Mouse (Mus musculus) midbrain, postnatal 0 days (tissue): ENCODE measurements around the gene Ldlrad1. TPM values are rescaled to one million over a fixed set of nuclear protein-coding genes. Genes with fewer than 3 reads are reported as not detected.

ENCODE experiments used
- ATAC-seq: fragments of 200-750 bp; cut with Nextera tagmentation; 2 replicates; pipeline ENCODE4 v1.8.0; 2017; ENCODE audit warnings: moderate number of reproducible peaks, mild to moderate bottlenecking, moderate TSS enrichment, moderate library complexity; ENCODE audit not compliant: low FRiP score
- DNase-seq: peaks from one replicate; pipeline ENCODE4 v3.0.0-alpha.2; 2015; ENCODE audit warnings: low spot score
- H3K27ac ChIP-seq: fragments of 300-500 bp; sonication (generic); 2 replicates; pipeline ENCODE4 v1.5.1; 2014; ENCODE audit warnings: low read depth, mild to moderate bottlenecking, low read length, mixed read lengths
- H3K27me3 ChIP-seq: fragments of 300-500 bp; sonication (generic); 2 replicates; pipeline ENCODE4 v1.6.1; 2014; ENCODE audit warnings: low read length, control low read depth, mixed read lengths; ENCODE audit not compliant: insufficient read depth
- H3K36me3 ChIP-seq: fragments of 300-500 bp; sonication (generic); 2 replicates; pipeline ENCODE4 v1.6.1; 2014; ENCODE audit warnings: low read length, control low read depth, mixed read lengths; ENCODE audit not compliant: insufficient read depth
- H3K4me1 ChIP-seq: fragments of 300-500 bp; sonication (generic); 2 replicates; pipeline ENCODE4 v1.6.1; 2014; ENCODE audit warnings: mild to moderate bottlenecking, control low read depth, antibody characterized with exemption, low read length, mixed read lengths; ENCODE audit not compliant: insufficient read depth
- H3K4me2 ChIP-seq: fragments of 300-500 bp; sonication (generic); 2 replicates; pipeline ENCODE4 v1.6.1; 2014; ENCODE audit warnings: low read depth, mild to moderate bottlenecking, low read length, mixed read lengths; ENCODE audit not compliant: poor library complexity, severe bottlenecking
- H3K4me3 ChIP-seq: fragments of 300-500 bp; sonication (generic); 2 replicates; pipeline ENCODE4 v1.5.1; 2014; ENCODE audit warnings: low read depth, mild to moderate bottlenecking, low read length, moderate library complexity
- H3K9ac ChIP-seq: fragments of 300-500 bp; sonication (generic); replicated peaks from 2 replicates; pipeline ENCODE4 v1.6.1; 2014; ENCODE audit warnings: mild to moderate bottlenecking, low read length, moderate library complexity, mixed read lengths; ENCODE audit not compliant: poor library complexity, severe bottlenecking
- H3K9me3 ChIP-seq: fragments of 300-500 bp; sonication (generic); 2 replicates; pipeline ENCODE4 v1.6.1; 2016; ENCODE audit warnings: low read length, control low read depth
- CTCF ChIP-seq: IDR thresholded peaks from 2 replicates; pipeline ENCODE4 v1.5.1; 2016; ENCODE audit warnings: antibody characterized with exemption, mild to moderate bottlenecking
- WGBS: fragments of 180-500 bp; shearing (Covaris S2); extraction: QIAGEN DNeasy Blood & Tissue Kit; methylation state at CpG from one replicate; pipeline ENCODE4 v1.1.7; 2014; 5-methylcytosine and 5-hydroxymethylcytosine counted together
- polyA plus RNA-seq: library from polyadenylated mRNA; unstranded; fragments of >200 nt; fragmentation: Nextera tagmentation; extraction: Ambion mirVana; gene quantifications from 2 replicates; pipeline ENCODE4 v1.2.1, GENCODE M21; 2015
- total RNA-seq: library from RNA; depleted of rRNA; stranded (reverse); fragments of >200 nt; gene quantifications from 2 replicates; pipeline ENCODE4 v1.2.3, GENCODE M21; 2014

The Ldlrad1 gene
- total and polyA plus RNA-seq, 2 experiments from 2014 or later = not detected

DNA sequence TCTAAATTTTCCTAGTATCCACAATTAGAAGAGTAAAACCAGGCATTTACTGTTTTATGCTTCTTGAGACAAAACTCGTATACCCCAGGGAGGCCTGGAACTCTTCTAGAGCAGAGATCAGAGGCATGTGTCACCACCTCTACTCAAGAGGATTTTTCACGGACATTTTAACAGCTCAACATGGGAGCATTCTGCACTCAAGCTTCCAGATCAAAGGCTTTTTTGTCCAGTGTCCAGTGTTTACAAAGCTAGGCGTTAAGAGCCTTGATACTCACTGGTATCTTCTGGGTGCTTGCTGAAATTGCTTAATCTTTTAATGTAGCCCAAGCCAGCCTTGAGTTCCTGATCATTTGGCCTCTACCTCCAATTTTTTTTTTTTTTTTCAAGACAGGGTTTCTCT is 23.2 kb downstream of the Ldlrad1 start:
- no peaks in the 10 kb centered on the region for H3K9me3 ChIP-seq
- DNase-seq (no peak), ATAC-seq (no peak)
- H3K36me3 ChIP-seq = peaks cover 24% of the 10 kb centered on the region
- no peak overlapping the region for H3K9ac ChIP-seq
- no peak overlapping the region for H3K4me2 ChIP-seq
- no peaks in the 10 kb centered on the region for H3K4me1 ChIP-seq
- no peaks in the 10 kb centered on the region for H3K27me3 ChIP-seq
- WGBS = 31% methylated on average over 3 of the region's 3 CpGs
- no peak for TF ChIP-seq CTCF
- no peak overlapping the region for H3K4me3 ChIP-seq
- H3K27ac ChIP-seq = no peak overlapping the region

DNA sequence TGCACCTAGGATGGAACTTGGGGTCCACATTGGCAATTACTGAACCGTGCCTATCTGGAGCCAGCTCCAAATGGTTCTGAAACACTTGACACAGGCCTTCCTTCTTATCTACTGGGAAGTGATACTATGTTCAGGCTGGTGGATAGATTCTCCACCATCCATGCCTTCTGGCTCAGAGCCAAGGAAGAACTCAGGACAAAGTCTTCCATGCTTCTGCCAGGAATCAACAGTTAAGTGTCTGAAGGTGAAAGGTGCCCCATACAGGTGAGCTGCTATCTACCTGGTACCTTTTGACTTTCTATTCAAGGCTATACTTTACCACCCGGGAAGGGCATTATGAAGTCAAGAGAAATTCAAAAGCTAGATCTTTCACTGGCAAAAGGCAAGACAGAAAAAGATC is 29.3 kb downstream of the Ldlrad1 start:
- H3K36me3 ChIP-seq = peaks cover 44% of the 10 kb centered on the region
- H3K27ac ChIP-seq = no peak overlapping the region
- ATAC-seq = no peak
- H3K9ac ChIP-seq = no peak overlapping the region
- DNase-seq = no peak
- no peaks in the 10 kb centered on the region for H3K9me3 ChIP-seq
- no peaks in the 10 kb centered on the region for H3K27me3 ChIP-seq
- no peak overlapping the region for H3K4me2 ChIP-seq
- no peak overlapping the region for H3K4me3 ChIP-seq
- no peaks in the 10 kb centered on the region for H3K4me1 ChIP-seq
- TF ChIP-seq CTCF = no peak
- 94% methylated on average over 2 of the region's 2 CpGs for WGBS

- Histone ChIP-seq H3K9ac (no peak overlapping the region), H3K27ac (no peak overlapping the region), H3K27me3 (no peaks in the 10 kb centered on the region), H3K36me3 (peaks cover 33% of the 10 kb centered on the region), H3K9me3 (no peaks in the 10 kb centered on the region), H3K4me2 (no peak overlapping the region), H3K4me3 (no peak overlapping the region), H3K4me1 (no peaks in the 10 kb centered on the region)
- ATAC-seq (no peak), DNase-seq (no peak)
- WGBS = 97% methylated on average over 6 of the region's 6 CpGs
- TF ChIP-seq CTCF = no peak
These were observed 31.2 kb downstream of the Ldlrad1 start for GRCm38 (mm10) chr4:107240196-107240595.

- 48% methylated on average over 6 of the region's 6 CpGs for WGBS
- Histone ChIP-seq H3K4me2 (no peak overlapping the region), H3K27me3 (no peaks in the 10 kb centered on the region), H3K4me1 (no peaks in the 10 kb centered on the region), H3K9me3 (no peaks in the 10 kb centered on the region), H3K4me3 (no peak overlapping the region), H3K36me3 (peaks cover 24% of the 10 kb centered on the region), H3K27ac (no peak overlapping the region), H3K9ac (0 out of 2 replicates have a peak overlapping the region, but pooled peaks have one; percentile 4)
- TF ChIP-seq CTCF = no peak
- no peak for ATAC-seq
- no peak for DNase-seq
These were observed 34.7 kb downstream of the Ldlrad1 start for GRCm38 (mm10) chr4:107243365-107244333.

DNA sequence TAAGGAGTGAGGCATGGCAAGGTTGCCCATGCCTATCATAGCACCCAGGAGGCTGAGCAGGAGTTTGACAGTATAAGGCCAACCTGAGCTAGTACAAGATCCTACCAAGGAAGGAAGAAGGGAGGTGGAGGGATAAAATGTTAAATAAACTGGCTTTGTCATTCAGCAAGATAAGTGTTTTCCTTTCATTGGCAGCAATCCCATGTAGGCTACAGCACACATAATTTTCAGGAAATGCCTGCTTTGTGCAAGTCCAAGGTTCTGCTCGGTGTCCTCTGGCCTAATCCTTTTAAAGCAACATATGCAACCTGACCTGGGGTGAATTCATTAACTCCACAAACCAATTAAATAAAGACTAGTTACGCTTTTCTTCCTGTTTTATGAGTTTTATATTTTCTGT is 36.4 kb downstream of the Ldlrad1 start:
- WGBS = 54% methylated on average over 2 of the region's 2 CpGs
- no peak overlapping the region for H3K4me3 ChIP-seq
- no peak for DNase-seq
- no peak overlapping the region for H3K4me2 ChIP-seq
- peaks cover 8% of the 10 kb centered on the region for H3K36me3 ChIP-seq
- no peak overlapping the region for H3K9ac ChIP-seq
- TF ChIP-seq CTCF = no peak
- no peaks in the 10 kb centered on the region for H3K27me3 ChIP-seq
- peaks cover 5% of the 10 kb centered on the region; the same call in 1 of the 2 replicates for H3K4me1 ChIP-seq
- H3K9me3 ChIP-seq = no peaks in the 10 kb centered on the region
- ATAC-seq = no peak
- H3K27ac ChIP-seq = no peak overlapping the region

DNA sequence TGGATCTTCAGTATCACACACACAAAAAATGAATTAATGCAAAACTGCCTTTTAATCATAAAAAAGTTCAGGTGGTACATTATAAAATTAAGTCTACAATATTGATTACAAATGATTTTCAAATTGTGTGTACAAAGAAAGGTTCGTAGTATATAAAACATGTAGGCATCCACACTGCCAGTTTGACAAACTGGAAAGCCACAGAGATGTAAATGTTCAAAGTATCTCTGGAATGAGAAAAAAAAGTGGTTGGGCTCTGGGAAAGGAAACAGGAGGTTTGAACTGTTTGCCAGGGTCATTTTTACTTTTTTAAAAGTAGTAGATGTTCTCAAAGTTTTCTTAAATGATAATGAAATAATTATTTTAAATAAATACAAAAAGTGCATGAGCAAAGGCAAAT is 37.1 kb downstream of the Ldlrad1 start:
- peaks cover 5% of the 10 kb centered on the region; the same call in 1 of the 2 replicates for H3K4me1 ChIP-seq
- no peak overlapping the region for H3K9ac ChIP-seq
- H3K36me3 ChIP-seq = peaks cover 4% of the 10 kb centered on the region; the same call in 1 of the 2 replicates
- TF ChIP-seq CTCF = no peak
- DNase-seq (no peak), ATAC-seq (no peak)
- no peaks in the 10 kb centered on the region for H3K27me3 ChIP-seq
- no peak overlapping the region for H3K4me2 ChIP-seq
- H3K4me3 ChIP-seq = no peak overlapping the region
- 76% methylated on average over 1 of the region's 1 CpGs for WGBS
- H3K27ac ChIP-seq = no peak overlapping the region
- H3K9me3 ChIP-seq = no peaks in the 10 kb centered on the region
